Mouse (Mus musculus) ES-E14 (cell line): ENCODE results near the gene Npc2. TPM values are rescaled to one million over a fixed set of nuclear protein-coding genes. Genes with fewer than 3 reads are reported as not detected.

Experiments used
- DNase-seq: peaks from one replicate; pipeline ENCODE4 v3.0.0-alpha.2; 2013; ENCODE audit warnings: low read depth, low spot score
- H3K27ac ChIP-seq: 2 replicates; pipeline ENCODE4 v1.5.1; 2012; ENCODE audit warnings: low read depth, mild to moderate bottlenecking, low read length, moderate library complexity, mixed read lengths; ENCODE audit not compliant: poor library complexity, insufficient read depth, severe bottlenecking
- H3K36me3 ChIP-seq: 2 replicates; pipeline ENCODE4 v1.6.1; 2012; ENCODE audit warnings: mild to moderate bottlenecking, low read length, moderate library complexity, mixed read lengths; ENCODE audit not compliant: control insufficient read depth, poor library complexity, insufficient read depth, severe bottlenecking
- H3K4me1 ChIP-seq, 2 experiments: fragments of 150-350 bp in 1 of 2; sonication (generic) in 1 of 2; 2 replicates each; pipeline ENCODE4 v1.6.1; 2012; ENCODE audit warnings: low read length in 2 of 2, mild to moderate bottlenecking in 1 of 2, mixed read lengths in 1 of 2; ENCODE audit not compliant: control insufficient read depth in 2 of 2, insufficient read depth in 2 of 2, poor library complexity in 1 of 2
- H3K4me3 ChIP-seq, 2 experiments: fragments of 150-350 bp in 1 of 2; sonication (generic) in 1 of 2; 2 replicates each; pipeline ENCODE4 v1.5.1; 2012; ENCODE audit warnings: low read length in 2 of 2, low read depth in 1 of 2, mild to moderate bottlenecking in 1 of 2, mixed read lengths in 1 of 2; ENCODE audit not compliant: insufficient read depth in 1 of 2, poor library complexity in 1 of 2, severe bottlenecking in 1 of 2
- H3K9ac ChIP-seq: 2 replicates; pipeline ENCODE4 v1.6.1; 2012; ENCODE audit warnings: low read depth, mild to moderate bottlenecking, low read length, mixed read lengths; ENCODE audit not compliant: poor library complexity, insufficient read depth, severe bottlenecking
- H3K9me3 ChIP-seq: fragments of 150-350 bp; sonication (generic); 2 replicates; pipeline ENCODE4 v1.6.1; 2012; ENCODE audit warnings: low read depth, mild to moderate bottlenecking, low read length; ENCODE audit not compliant: control insufficient read depth, insufficient read depth
- CHD2 ChIP-seq: IDR thresholded peaks from 2 replicates; pipeline ENCODE4 v1.6.1; 2014; ENCODE audit warnings: mild to moderate bottlenecking, low read depth, low read length, inconsistent platforms
- HCFC1 ChIP-seq: IDR thresholded peaks from 2 replicates; pipeline ENCODE4 v1.6.1; 2012; ENCODE audit warnings: low read length, inconsistent platforms, borderline replicate concordance; ENCODE audit not compliant: insufficient read depth
- MAFK ChIP-seq: IDR thresholded peaks from 2 replicates; pipeline ENCODE4 v1.6.1; 2014; ENCODE audit warnings: mild to moderate bottlenecking, low read depth, low read length, inconsistent platforms; ENCODE audit not compliant: insufficient read depth
- ZC3H11A ChIP-seq: IDR thresholded peaks from 2 replicates; pipeline ENCODE4 v1.6.1; 2012; ENCODE audit warnings: low read depth, mild to moderate bottlenecking, inconsistent platforms, low read length, borderline replicate concordance
- ZNF384 ChIP-seq: IDR thresholded peaks from 2 replicates; pipeline ENCODE4 v1.6.1; 2012; ENCODE audit warnings: low read depth, low read length, inconsistent platforms
- in situ Hi-C, 2 experiments: fragments of 600-800 bp; cut with MboI; formaldehyde crosslinking; loops; one replicate each; pipeline ENCODE4 v1.15.1; 2025; ENCODE audit warnings: low sequenced_read_pairs in 2 of 2, inconsistent platforms in 1 of 2; ENCODE audit not compliant: unreplicated experiment in 2 of 2
- total RNA-seq: library from RNA; depleted of rRNA; stranded (reverse); fragments of 300-350 nt; gene quantifications from 2 replicates; pipeline ENCODE4 v1.2.3, GENCODE M21; 2012

The Npc2 gene
- total RNA-seq, 1 experiment = 84.5 TPM

DNA sequence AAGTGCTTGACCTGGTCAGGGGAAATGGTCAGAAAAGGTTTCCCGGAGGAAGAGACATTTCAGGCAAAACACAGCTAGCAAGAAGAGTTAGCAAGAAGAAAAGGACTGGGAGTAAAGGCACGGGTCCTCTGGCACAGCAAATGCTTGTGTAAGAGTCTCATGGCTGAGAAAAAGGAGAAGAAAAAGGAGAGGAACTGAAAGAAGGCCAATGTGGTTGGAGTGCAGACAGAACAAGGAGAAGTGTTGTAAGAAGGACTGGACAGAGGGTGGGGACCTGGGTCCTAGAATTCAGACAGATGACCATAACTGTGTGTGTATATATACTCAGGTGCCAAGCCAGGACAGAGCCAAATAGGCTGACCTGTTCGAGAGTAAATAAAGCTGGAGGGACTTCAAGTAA lies 24.8 kb downstream of the Npc2 start:
- Histone ChIP-seq H3K9me3 (no peaks in the 10 kb centered on the region), H3K27ac (no peak overlapping the region), H3K4me1 (peaks cover 0 to 3% of the 10 kb centered on the region in 2 experiments; a peak in 1 of 4 replicates), H3K36me3 (no peaks in the 10 kb centered on the region), H3K4me3 (no peak overlapping the region), H3K9ac (no peak overlapping the region)
- in situ Hi-C loops = no loop called here
- TF ChIP-seq ZC3H11A (no peak), CHD2 (no peak), ZNF384 (no peak), MAFK (no peak), HCFC1 (no peak)
- no peak for DNase-seq

DNA sequence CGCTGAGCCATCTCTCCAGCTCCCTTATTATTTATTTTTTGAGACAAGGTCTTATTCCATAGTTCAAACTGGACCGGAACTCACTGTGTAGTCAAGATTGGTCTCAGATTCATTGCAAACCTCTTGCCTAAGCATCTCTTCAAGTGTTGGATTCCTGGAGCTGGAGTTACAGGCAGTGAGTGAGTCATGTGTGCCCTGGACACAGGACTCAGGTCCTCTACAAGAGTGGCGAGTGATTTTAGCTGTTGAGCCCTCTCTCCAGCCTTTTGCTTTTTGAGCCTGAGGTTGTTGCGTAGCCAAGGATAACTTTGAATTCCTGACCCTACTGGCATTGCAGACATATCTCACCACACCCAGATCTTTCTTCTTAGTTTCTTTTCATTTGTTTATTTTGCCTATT lies 27.3 kb downstream of the Npc2 start:
- Histone ChIP-seq H3K36me3 (no peaks in the 10 kb centered on the region), H3K9me3 (no peaks in the 10 kb centered on the region), H3K4me3 (no peak overlapping the region), H3K4me1 (peaks cover 0 to 3% of the 10 kb centered on the region in 2 experiments; a peak in 1 of 4 replicates), H3K27ac (no peak overlapping the region), H3K9ac (no peak overlapping the region)
- no peak for DNase-seq
- in situ Hi-C loops = no loop called here
- TF ChIP-seq CHD2 (no peak), HCFC1 (no peak), MAFK (no peak), ZC3H11A (no peak), ZNF384 (no peak)

DNA sequence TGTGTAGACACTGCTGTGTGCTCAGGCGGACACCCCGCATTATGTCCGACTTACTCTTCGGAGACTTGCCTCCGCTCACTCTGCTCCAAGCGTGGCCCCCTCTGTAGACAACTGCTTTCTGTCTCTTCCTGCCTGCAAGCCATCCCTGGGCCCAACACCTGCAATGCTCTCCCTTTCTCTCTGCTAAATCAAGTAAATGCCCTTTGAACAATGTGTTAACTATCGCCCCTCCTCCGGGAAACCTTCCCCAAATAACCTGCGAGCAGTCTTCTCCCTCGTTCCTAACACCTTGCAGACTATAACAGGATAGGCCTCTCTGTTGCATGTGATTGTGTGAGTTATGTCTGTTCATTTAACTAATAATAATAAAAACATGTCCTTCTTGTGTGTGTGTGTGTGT lies 29.5 kb downstream of the Npc2 start:
- Histone ChIP-seq H3K9me3 (no peaks in the 10 kb centered on the region), H3K9ac (no peak overlapping the region), H3K4me3 (no peak overlapping the region), H3K4me1 (peaks cover 0 to 3% of the 10 kb centered on the region in 2 experiments; a peak in 1 of 4 replicates), H3K27ac (no peak overlapping the region), H3K36me3 (no peaks in the 10 kb centered on the region)
- DNase-seq = no peak
- TF ChIP-seq HCFC1 (no peak), MAFK (no peak), ZNF384 (no peak), CHD2 (no peak), ZC3H11A (no peak)
- in situ Hi-C loops = no loop called here

DNA sequence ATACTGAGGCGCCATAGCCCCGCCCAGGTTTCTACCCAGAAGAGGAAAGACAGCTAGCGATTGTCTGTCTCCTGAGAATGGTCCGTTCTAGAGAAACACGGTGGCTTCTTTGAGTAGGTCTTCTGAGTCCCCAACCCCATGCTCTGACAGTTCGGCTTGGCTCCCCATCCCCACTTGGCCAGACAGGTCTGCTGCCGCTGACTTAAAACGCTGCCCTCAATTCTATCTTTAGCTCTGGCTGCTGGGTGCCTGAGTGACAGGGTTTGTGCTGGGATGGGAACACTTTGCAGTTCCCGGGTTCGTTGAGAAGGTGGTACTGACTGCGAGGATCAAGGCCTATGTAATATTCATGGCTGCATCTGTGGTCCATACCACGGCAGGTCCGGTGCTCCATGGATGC lies 39.6 kb downstream of the Npc2 start:
- Histone ChIP-seq H3K4me3 (no peak overlapping the region), H3K36me3 (no peaks in the 10 kb centered on the region), H3K9me3 (no peaks in the 10 kb centered on the region), H3K27ac (no peak overlapping the region), H3K9ac (no peak overlapping the region), H3K4me1 (peaks cover 0 to 7% of the 10 kb centered on the region in 2 experiments; a peak in 2 of 4 replicates)
- TF ChIP-seq ZC3H11A (no peak), ZNF384 (no peak), CHD2 (no peak), HCFC1 (no peak), MAFK (no peak)
- in situ Hi-C loops = no loop called here
- no peak for DNase-seq
